Mouse (Mus musculus) intestine, embryonic 16.5 days (tissue): ENCODE data around the gene Prelid3b. TPM values are rescaled to one million over a fixed set of nuclear protein-coding genes. Genes with fewer than 3 reads are reported as not detected.
A peak's percentile ranks its signal among the peaks of the same experiment; 100 is the strongest.

Experiments used
- ATAC-seq: fragments of 200-750 bp; cut with Nextera tagmentation; 2 replicates; pipeline ENCODE4 v1.8.0; 2017; ENCODE audit warnings: moderate TSS enrichment, moderate library complexity
- H3K27ac ChIP-seq: fragments of 300-500 bp; sonication (generic); 2 replicates; pipeline ENCODE4 v1.5.1; 2014; ENCODE audit warnings: mild to moderate bottlenecking, low read length
- H3K27me3 ChIP-seq: fragments of 300-500 bp; sonication (generic); replicated peaks from 2 replicates; pipeline ENCODE4 v1.6.1; 2014; ENCODE audit warnings: low read length, control low read depth, mixed read lengths; ENCODE audit not compliant: control insufficient read depth, insufficient read depth
- H3K36me3 ChIP-seq: fragments of 300-500 bp; sonication (generic); 2 replicates; pipeline ENCODE4 v1.6.1; 2014; ENCODE audit warnings: low read length, control low read depth; ENCODE audit not compliant: control insufficient read depth, insufficient read depth
- H3K4me1 ChIP-seq: fragments of 300-500 bp; sonication (generic); 2 replicates; pipeline ENCODE4 v1.6.1; 2014; ENCODE audit warnings: low read length, control low read depth, mixed read lengths; ENCODE audit not compliant: control insufficient read depth, insufficient read depth
- H3K4me2 ChIP-seq: fragments of 300-500 bp; sonication (generic); 2 replicates; pipeline ENCODE4 v1.6.1; 2014; ENCODE audit warnings: low read depth, low read length, control low read depth
- H3K4me3 ChIP-seq: fragments of 300-500 bp; sonication (generic); 2 replicates; pipeline ENCODE4 v1.5.1; 2014; ENCODE audit warnings: mild to moderate bottlenecking, low read length
- H3K9ac ChIP-seq: fragments of 300-500 bp; sonication (generic); 2 replicates; pipeline ENCODE4 v1.6.1; 2014; ENCODE audit warnings: low read depth, low read length
- H3K9me3 ChIP-seq: fragments of 300-500 bp; sonication (generic); 2 replicates; pipeline ENCODE4 v1.6.1; 2016; ENCODE audit warnings: low read length, control low read depth; ENCODE audit not compliant: control insufficient read depth
- WGBS: fragments of 180-500 bp; shearing (Covaris S2); extraction: QIAGEN DNeasy Blood & Tissue Kit; methylation state at CpG from one replicate; pipeline ENCODE4 v1.1.7; 2014; 5-methylcytosine and 5-hydroxymethylcytosine counted together
- polyA plus RNA-seq: library from polyadenylated mRNA; unstranded; fragments of >200 nt; fragmentation: Nextera tagmentation; extraction: Ambion mirVana; gene quantifications from 2 replicates; pipeline ENCODE4 v1.2.1, GENCODE M21; 2015

Gene Prelid3b
- polyA plus RNA-seq, 1 experiment from 2014 or later = 134 TPM

DNA sequence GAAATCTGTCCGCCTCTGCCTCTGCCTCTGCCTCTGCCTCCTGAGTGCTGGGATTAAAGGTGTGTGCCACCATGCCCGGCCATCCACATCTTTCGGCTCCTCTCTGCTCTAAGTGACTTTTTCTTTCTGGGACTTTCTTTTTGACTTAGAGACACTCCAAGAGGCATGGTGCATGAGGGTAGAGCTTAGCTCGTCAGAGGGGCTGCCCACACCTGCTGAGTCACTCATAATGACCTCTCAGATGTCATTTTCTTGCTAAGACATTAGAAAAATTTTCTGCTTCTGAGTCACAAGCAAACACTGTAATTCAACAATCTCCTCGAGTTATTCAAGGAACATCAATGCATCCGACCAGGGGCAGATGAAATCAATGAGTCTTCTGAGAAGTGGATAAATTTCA is 27.9 kb downstream of the Prelid3b start:
- Histone ChIP-seq H3K27ac (no peak overlapping the region), H3K9ac (no peak overlapping the region), H3K4me2 (no peak overlapping the region), H3K4me3 (no peak overlapping the region), H3K9me3 (no peaks in the 10 kb centered on the region), H3K27me3 (no peaks in the 10 kb centered on the region), H3K4me1 (peaks cover 5% of the 10 kb centered on the region; the same call in 1 of the 2 replicates), H3K36me3 (no peaks in the 10 kb centered on the region)
- 78% methylated on average over 6 of the region's 6 CpGs for WGBS
- no peak for ATAC-seq

DNA sequence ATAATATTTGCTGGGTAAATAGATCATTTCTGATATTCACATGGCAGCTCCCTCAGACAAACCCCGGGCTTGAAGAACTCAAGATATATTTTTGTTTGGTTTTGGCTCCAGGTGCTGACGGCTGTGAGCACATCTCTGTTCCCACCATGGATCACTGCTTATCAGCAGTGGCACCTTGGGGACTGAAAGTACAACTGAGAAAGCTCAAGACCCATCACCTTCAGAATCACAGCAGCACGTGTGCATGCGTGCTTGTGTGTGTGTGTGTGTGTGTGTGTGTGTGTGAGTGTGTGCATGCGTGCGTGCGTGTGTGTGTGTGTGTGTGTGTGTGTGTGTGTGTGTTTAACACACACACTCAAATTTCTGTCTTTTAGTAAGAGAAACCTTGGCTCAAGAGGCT is 28.5 kb downstream of the Prelid3b start:
- no peak for ATAC-seq
- no peak overlapping the region for H3K4me3 ChIP-seq
- no peak overlapping the region for H3K27ac ChIP-seq
- H3K9ac ChIP-seq = no peak overlapping the region
- no peaks in the 10 kb centered on the region for H3K27me3 ChIP-seq
- H3K4me2 ChIP-seq = no peak overlapping the region
- H3K9me3 ChIP-seq = no peaks in the 10 kb centered on the region
- whole genome bisulfite sequencing = 69% methylated on average over 7 of the region's 7 CpGs
- H3K36me3 ChIP-seq = no peaks in the 10 kb centered on the region
- peaks cover 5% of the 10 kb centered on the region; the same call in 1 of the 2 replicates for H3K4me1 ChIP-seq

DNA sequence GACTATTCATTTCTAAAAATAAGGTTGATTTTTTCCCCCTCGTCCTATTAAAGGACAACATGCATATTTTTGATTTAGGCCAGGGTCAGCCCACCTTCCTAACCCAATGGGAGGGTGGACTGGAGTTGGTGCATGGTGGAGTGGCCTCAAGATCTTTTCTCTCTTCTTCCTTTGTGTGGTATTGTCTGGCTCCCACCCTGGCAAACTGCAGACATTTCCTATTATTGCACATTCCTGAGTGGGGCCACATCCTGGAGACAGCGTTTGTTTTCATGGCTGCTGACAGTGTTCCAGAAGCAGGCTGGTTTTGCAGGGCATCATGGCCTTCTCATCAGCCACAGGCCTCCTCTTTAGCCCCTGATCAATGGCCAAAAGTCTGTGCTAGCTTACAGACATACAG is 29.8 kb downstream of the Prelid3b start:
- H3K4me2 ChIP-seq = no peak overlapping the region

DNA sequence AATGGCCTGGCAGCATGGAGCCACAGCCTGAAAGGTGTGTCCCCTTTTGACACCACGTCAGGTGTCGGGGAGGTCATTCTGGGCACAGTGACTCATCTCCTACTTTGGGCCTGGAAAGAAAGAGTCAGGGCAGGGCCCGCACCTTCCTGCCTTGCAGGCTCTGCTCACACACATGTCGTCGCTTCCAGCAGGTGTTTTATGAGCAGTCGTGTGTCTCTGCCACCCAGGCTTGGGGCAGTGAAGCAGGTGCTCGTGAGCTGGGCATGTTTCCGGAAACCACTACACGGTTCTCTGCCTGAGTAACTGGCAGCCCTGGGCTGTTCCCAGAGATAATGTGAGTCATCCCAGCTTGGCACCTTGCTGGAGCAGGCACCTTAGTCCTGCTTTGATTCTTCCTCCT is 30.4 kb downstream of the Prelid3b start:
- Histone ChIP-seq H3K4me2 (no peak overlapping the region), H3K9ac (no peak overlapping the region; the same call in 1 of the 2 replicates), H3K9me3 (no peaks in the 10 kb centered on the region), H3K27ac (peak overlapping the region; percentile 23), H3K36me3 (no peaks in the 10 kb centered on the region), H3K4me3 (no peak overlapping the region), H3K4me1 (peaks cover 20% of the 10 kb centered on the region), H3K27me3 (no peaks in the 10 kb centered on the region)
- ATAC-seq = peak; percentile 51
- 59% methylated on average over 9 of the region's 9 CpGs for WGBS

More for the DNA sequence above, 29.8 kb downstream of the Prelid3b start:
- Histone ChIP-seq H3K9ac (no peak overlapping the region), H3K27ac (peak overlapping the region; percentile 23), H3K4me1 (peaks cover 14% of the 10 kb centered on the region), H3K27me3 (no peaks in the 10 kb centered on the region), H3K4me3 (no peak overlapping the region), H3K36me3 (no peaks in the 10 kb centered on the region), H3K9me3 (no peaks in the 10 kb centered on the region)
- 37% methylated on average over 2 of the region's 2 CpGs for WGBS
- no peak for ATAC-seq

DNA sequence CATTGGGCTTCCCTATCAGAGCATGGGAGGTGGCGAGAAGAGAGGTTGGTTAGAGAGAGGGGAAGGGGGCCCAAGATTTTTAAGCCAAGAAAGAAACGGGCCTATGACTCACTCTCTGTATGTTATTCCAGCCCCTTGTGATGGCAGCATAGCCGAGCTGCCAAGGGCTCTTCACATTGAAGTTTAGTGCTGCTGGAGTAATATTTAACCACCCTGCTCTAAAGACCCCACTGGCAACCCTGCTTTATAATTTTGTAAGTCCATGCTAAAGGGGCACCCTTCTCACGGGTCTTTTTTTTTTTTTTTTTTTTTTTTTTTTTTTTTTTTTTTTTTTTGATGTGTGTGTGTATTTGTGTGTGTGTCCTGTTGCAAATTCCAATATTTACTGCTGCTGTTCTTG is 31.0 kb downstream of the Prelid3b start:
- 55% methylated on average over 4 of the region's 4 CpGs for WGBS
- ATAC-seq = no peak

DNA sequence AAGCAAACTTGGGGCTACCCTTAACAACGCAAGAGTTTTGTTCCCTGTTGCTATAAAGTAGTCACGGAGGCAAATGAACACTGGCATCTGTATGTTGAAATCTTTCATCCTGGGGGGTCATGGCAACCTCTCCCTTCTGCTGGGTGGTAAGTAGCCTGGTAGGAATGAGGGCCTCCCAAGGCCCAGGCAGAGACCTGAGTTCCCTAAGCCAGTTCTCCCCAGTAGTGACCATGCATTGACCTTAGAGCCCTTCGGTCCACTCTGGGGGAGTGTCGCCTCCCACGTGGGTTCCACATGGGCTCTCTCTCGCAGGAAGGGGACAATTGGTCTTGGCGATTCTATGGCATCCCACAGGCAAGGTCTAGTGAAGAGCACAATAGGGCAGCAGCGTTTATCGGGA is 32.9 kb downstream of the Prelid3b start:
- Histone ChIP-seq H3K27me3 (no peaks in the 10 kb centered on the region), H3K9me3 (no peaks in the 10 kb centered on the region), H3K4me2 (no peak overlapping the region), H3K4me1 (peaks cover 28% of the 10 kb centered on the region), H3K27ac (no peak overlapping the region), H3K4me3 (no peak overlapping the region), H3K9ac (no peak overlapping the region), H3K36me3 (no peaks in the 10 kb centered on the region)
- 79% methylated on average over 9 of the region's 9 CpGs for WGBS
- no peak for ATAC-seq

More for the DNA sequence above, 31.0 kb downstream of the Prelid3b start:
- H3K4me2 ChIP-seq = no peak overlapping the region
- H3K36me3 ChIP-seq = no peaks in the 10 kb centered on the region
- no peak overlapping the region for H3K9ac ChIP-seq
- no peaks in the 10 kb centered on the region for H3K27me3 ChIP-seq
- peaks cover 26% of the 10 kb centered on the region for H3K4me1 ChIP-seq
- no peak overlapping the region for H3K27ac ChIP-seq
- no peaks in the 10 kb centered on the region for H3K9me3 ChIP-seq
- H3K4me3 ChIP-seq = no peak overlapping the region

DNA sequence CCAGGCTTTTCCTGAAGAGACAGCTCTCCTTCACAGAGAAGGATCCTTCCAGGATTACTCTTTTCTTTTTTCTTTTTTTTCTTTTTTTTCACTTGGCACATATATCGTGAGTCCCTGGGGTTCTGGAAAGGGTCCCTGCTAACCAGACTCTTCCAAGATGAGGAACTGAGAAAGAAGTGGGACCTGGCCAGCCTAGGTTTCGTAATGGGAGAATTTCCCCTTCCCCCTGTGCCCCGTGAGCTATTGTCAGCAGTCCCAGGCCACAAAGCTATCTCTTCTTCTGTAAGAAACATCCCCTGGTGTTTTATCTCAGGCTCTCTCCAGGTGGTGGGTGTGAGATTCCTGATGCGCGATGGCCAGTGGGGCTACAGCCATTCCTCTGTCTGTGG is 33.4 kb downstream of the Prelid3b start:
- Histone ChIP-seq H3K27me3 (no peaks in the 10 kb centered on the region), H3K4me3 (no peak overlapping the region), H3K36me3 (0 out of 2 replicates have a peak, but pooled peaks cover 1% of the 10 kb centered on the region), H3K27ac (no peak overlapping the region), H3K4me1 (peaks cover 28% of the 10 kb centered on the region), H3K9me3 (no peaks in the 10 kb centered on the region), H3K9ac (no peak overlapping the region), H3K4me2 (peak overlapping the region; percentile 87; the same call in 1 of the 2 replicates)
- ATAC-seq = no peak
- WGBS = 64% methylated on average over 5 of the region's 5 CpGs

DNA sequence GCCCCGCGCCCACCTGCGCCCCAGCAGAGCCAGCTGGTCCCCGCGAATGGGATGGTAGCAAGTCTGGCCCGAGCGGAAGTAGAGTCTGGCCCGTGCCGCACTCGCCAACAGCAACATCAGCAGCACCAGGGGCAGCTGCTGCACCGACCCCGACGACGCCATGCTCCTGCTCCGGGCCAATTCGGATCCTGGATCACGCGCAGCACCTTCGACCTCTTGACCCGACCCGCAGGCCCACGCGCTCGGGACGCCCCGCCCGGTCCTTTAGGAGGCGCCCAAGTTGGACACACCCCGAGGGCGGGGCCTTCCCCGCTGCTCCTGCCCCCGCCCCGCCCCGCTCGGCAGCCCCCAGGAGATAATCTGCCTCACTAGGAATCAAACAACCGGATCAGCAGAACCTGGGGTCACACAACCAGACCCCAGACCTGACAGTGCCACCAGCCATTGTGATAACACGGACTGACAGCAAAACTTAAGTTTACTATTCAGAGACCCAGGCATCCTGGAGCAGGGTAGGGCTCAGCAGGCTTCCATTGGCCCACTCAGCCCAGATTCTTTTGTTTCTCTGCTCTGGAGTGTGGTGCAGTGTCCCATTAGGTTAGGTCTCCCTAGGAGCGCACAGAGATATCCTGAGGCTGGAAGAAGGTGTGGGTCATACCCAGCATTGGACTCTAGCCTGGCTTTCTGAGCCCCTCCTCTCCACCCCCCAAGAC is 34.0 kb downstream of the Prelid3b start, which contains the start of gene Ctsz:
TSS of gene Ctsz (minus strand) at position 303 of the 713 bp plus-strand sequence.
- Histone ChIP-seq H3K4me3 (peak within 1 kb of the TSS; percentile 72), H3K9me3 (no peaks in the 10 kb centered on the region), H3K27me3 (no peaks in the 10 kb centered on the region), H3K36me3 (0 out of 2 replicates have a peak, but pooled peaks cover 6% of the 10 kb centered on the region), H3K4me1 (peaks cover 28% of the 10 kb centered on the region), H3K9ac (peak within 1 kb of the TSS; percentile 79), H3K27ac (peak within 1 kb of the TSS; percentile 69), H3K4me2 (peak within 1 kb of the TSS; percentile 87)
- peak; percentile 73 for ATAC-seq
- under 1% methylated on average over 38 of the region's 38 CpGs for WGBS

DNA sequence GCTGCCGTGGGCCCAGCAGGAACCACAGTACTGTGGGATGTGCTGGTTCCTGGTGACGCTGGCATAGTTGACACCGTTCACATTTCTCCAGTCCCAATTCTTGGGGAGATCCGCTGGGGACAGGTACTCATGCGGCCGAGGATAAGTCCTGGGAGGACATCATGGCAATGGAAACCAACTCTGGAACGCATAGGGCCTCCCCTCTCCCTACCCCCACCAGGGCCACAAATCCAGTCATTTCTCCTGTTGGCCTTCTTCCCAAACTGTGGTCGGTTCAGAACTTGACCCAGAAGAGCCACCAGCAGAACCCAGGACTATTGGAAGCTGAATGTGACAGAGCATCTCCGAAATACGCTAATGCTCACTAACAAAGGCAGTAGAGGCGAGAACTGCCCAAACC is 34.7 kb downstream of the Prelid3b start:
- Histone ChIP-seq H3K27me3 (no peaks in the 10 kb centered on the region), H3K9me3 (no peaks in the 10 kb centered on the region), H3K27ac (peak overlapping the region; percentile 69), H3K4me3 (peak overlapping the region; percentile 72), H3K4me1 (peaks cover 28% of the 10 kb centered on the region), H3K4me2 (peak overlapping the region; percentile 87), H3K36me3 (peaks cover 9% of the 10 kb centered on the region; the same call in 1 of the 2 replicates), H3K9ac (peak overlapping the region; percentile 79)
- 61% methylated on average over 11 of the region's 11 CpGs for WGBS
- peak; percentile 4 for ATAC-seq
